Comparison of ENCODE assay signal across 14 mouse cellular contexts in the genomic region with DNA sequence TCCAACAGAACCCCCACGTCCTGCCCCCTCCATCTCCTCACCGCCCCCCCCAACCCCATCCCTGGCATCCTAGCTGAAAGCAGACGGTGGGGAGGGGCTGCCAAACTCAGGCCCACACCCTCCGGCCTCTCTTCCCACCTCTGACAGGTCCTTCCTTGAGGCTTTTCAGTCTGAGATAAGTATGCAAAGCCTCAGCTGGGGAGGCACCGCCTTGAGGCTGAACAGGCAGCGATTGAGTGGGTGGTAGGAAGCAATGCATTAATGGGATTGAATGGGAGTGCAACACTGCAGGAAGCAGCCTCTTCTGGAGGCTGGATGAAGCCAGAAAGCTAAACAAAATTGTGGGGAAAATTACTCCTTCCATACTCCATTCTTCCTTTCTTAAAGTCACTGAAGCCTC. TPM values are rescaled to one million over a fixed set of nuclear protein-coding genes. Genes with fewer than 3 reads are reported as not detected.
A peak's percentile ranks its signal among the peaks of the same experiment; 100 is the strongest.
DNase-seq lines count a peak whose midpoint lies in the region; ATAC-seq lines count a peak whose summit lies in the region.
"Had no signal": no experiment of that assay in that cellular context is flagged by ENCODE, and none has a peak within 500 bp of the region (broad histone marks: within the 10 kb centered on the region; RNA-seq: fewer than 3 reads in every experiment).

No protein-coding gene starts in this region.

- H3K9ac ChIP-seq in midbrain, embryonic 11.5 days (ENCODE audit: low read length), result no peak overlapping the region
- no peak overlapping the region for H3K9ac ChIP-seq in forebrain, embryonic 12.5 days
- no peak overlapping the region for H3K9ac ChIP-seq in midbrain, embryonic 15.5 days
- H3K9ac ChIP-seq: embryonic facial prominence, embryonic 15.5 days; liver, postnatal 0 days had no signal

- ATAC-seq in midbrain, embryonic 11.5 days (ENCODE audit: low FRiP score), result no peak; the same call in 1 of the 2 replicates
- ATAC-seq in forebrain, embryonic 12.5 days (ENCODE audit: low FRiP score), result peak; percentile 22; the same call in 1 of the 2 replicates
- no peak for ATAC-seq in midbrain, embryonic 15.5 days (replicated peaks)
- ATAC-seq: liver, postnatal 0 days had no signal

- no peaks in the 10 kb centered on the region for H3K27me3 ChIP-seq in heart, embryonic 10.5 days (ENCODE audit: insufficient read depth, poor library complexity, severe bottlenecking)
- no peaks in the 10 kb centered on the region for H3K27me3 ChIP-seq in midbrain, embryonic 10.5 days (ENCODE audit: low read depth, poor library complexity, severe bottlenecking)
- H3K27me3 ChIP-seq in midbrain, embryonic 11.5 days (ENCODE audit: control insufficient read depth, insufficient read depth, low read length), result no peaks in the 10 kb centered on the region
- no peaks in the 10 kb centered on the region for H3K27me3 ChIP-seq in forebrain, embryonic 12.5 days
- no peaks in the 10 kb centered on the region for H3K27me3 ChIP-seq in midbrain, embryonic 15.5 days (replicated peaks)
- H3K27me3 ChIP-seq: embryonic facial prominence, embryonic 15.5 days had no signal

- 18% methylated on average over 6 of the region's 6 CpGs for WGBS in heart, embryonic 10.5 days
- WGBS in midbrain, embryonic 10.5 days, result 15% methylated on average over 5 of the region's 6 CpGs
- WGBS in midbrain, embryonic 11.5 days, result 24% methylated on average over 6 of the region's 6 CpGs
- WGBS in forebrain, embryonic 12.5 days, result 20% methylated on average over 6 of the region's 6 CpGs
- 18% methylated on average over 6 of the region's 6 CpGs for WGBS in midbrain, embryonic 15.5 days

- H3K9me3 ChIP-seq in heart, embryonic 10.5 days, result no peaks in the 10 kb centered on the region
- H3K9me3 ChIP-seq in midbrain, embryonic 10.5 days (replicated peaks), result no peaks in the 10 kb centered on the region
- no peaks in the 10 kb centered on the region for H3K9me3 ChIP-seq in midbrain, embryonic 11.5 days (ENCODE audit: control insufficient read depth, low read length)
- H3K9me3 ChIP-seq in forebrain, embryonic 12.5 days, result no peaks in the 10 kb centered on the region
- H3K9me3 ChIP-seq in midbrain, embryonic 15.5 days, result no peaks in the 10 kb centered on the region
- H3K9me3 ChIP-seq: embryonic facial prominence, embryonic 15.5 days had no signal

- H3K27ac ChIP-seq in heart, embryonic 10.5 days, result peak overlapping the region; percentile 42; the same call in 1 of the 2 replicates
- peak overlapping the region; percentile 30; the same call in 1 of the 2 replicates for H3K27ac ChIP-seq in midbrain, embryonic 10.5 days (replicated peaks)
- no peak overlapping the region for H3K27ac ChIP-seq in midbrain, embryonic 11.5 days (ENCODE audit: low read depth, low read length)
- peak overlapping the region; percentile 66 for H3K27ac ChIP-seq in forebrain, embryonic 12.5 days
- H3K27ac ChIP-seq in midbrain, embryonic 15.5 days, result peak overlapping the region; percentile 55
- H3K27ac ChIP-seq: embryonic facial prominence, embryonic 15.5 days had no signal

- H3K36me3 ChIP-seq in heart, embryonic 10.5 days, result 0 out of 2 replicates have a peak, but pooled peaks cover 4% of the 10 kb centered on the region
- H3K36me3 ChIP-seq in midbrain, embryonic 10.5 days, result no peaks in the 10 kb centered on the region
- no peaks in the 10 kb centered on the region for H3K36me3 ChIP-seq in midbrain, embryonic 11.5 days (ENCODE audit: control insufficient read depth, insufficient read depth, low read length)
- H3K36me3 ChIP-seq in forebrain, embryonic 12.5 days (replicated peaks), result no peaks in the 10 kb centered on the region
- no peaks in the 10 kb centered on the region for H3K36me3 ChIP-seq in midbrain, embryonic 15.5 days (replicated peaks)
- H3K36me3 ChIP-seq: embryonic facial prominence, embryonic 15.5 days had no signal

- no peak for DNase-seq in heart, embryonic 10.5 days (ENCODE audit: low spot score)
- no peak for DNase-seq in heart, adult 18-20 months
- DNase-seq in midbrain, embryonic 10.5 days (ENCODE audit: low spot score), result no peak
- no peak for DNase-seq in midbrain, embryonic 11.5 days (ENCODE audit: low spot score, missing footprints)
- DNase-seq in left cerebral cortex, adult 9 months (ENCODE audit: low spot score in 2 of 2), result no peak
- no peak for DNase-seq in gastrocnemius, adult 18-20 months (ENCODE audit: low spot score)
- DNase-seq: cerebellum, adult 18-20 months; heart, adult 11 months; liver, postnatal 0 days; right cerebral cortex, postnatal 4 days; thymus, postnatal 25 days had no signal

- H3K4me3 ChIP-seq in heart, embryonic 10.5 days, result no peak overlapping the region
- no peak overlapping the region for H3K4me3 ChIP-seq in midbrain, embryonic 10.5 days
- no peak overlapping the region for H3K4me3 ChIP-seq in midbrain, embryonic 11.5 days (ENCODE audit: low read depth, low read length)
- no peak overlapping the region for H3K4me3 ChIP-seq in forebrain, embryonic 12.5 days (replicated peaks)
- H3K4me3 ChIP-seq in midbrain, embryonic 15.5 days, result no peak overlapping the region
- H3K4me3 ChIP-seq: embryonic facial prominence, embryonic 15.5 days had no signal

- peaks cover 60% of the 10 kb centered on the region for H3K4me1 ChIP-seq in heart, embryonic 10.5 days
- peaks cover 62% of the 10 kb centered on the region for H3K4me1 ChIP-seq in midbrain, embryonic 10.5 days
- peaks cover 37% of the 10 kb centered on the region for H3K4me1 ChIP-seq in midbrain, embryonic 11.5 days (ENCODE audit: control insufficient read depth, insufficient read depth, low read length)
- H3K4me1 ChIP-seq in forebrain, embryonic 12.5 days, result peaks cover 70% of the 10 kb centered on the region
- H3K4me1 ChIP-seq in midbrain, embryonic 15.5 days, result peaks cover 71% of the 10 kb centered on the region

- H3K4me2 ChIP-seq in midbrain, embryonic 11.5 days, result no peak overlapping the region
- H3K4me2 ChIP-seq in forebrain, embryonic 12.5 days, result no peak overlapping the region
- no peak overlapping the region for H3K4me2 ChIP-seq in midbrain, embryonic 15.5 days
- H3K4me2 ChIP-seq: embryonic facial prominence, embryonic 15.5 days had no signal

RNA-seq across cellular contexts. Expression of a gene that starts 45.8 kb away (rescaled TPM):
- polyA plus RNA-seq in heart, embryonic 10.5 days (2016; fragmentation: Nextera tagmentation; extraction: Ambion mirVana), result 26.5 and 33.0 TPM in 2 replicates
- total RNA-seq in heart, adult 18-20 months (2021), result 10 to 100 TPM; 16.3 to 16.7 TPM
- polyA plus RNA-seq in midbrain, embryonic 10.5 days (2016; fragmentation: Nextera tagmentation; extraction: Ambion mirVana), result 14.5 and 16.5 TPM in 2 replicates
- 10.4 and 13.3 TPM in 2 replicates for polyA plus RNA-seq in midbrain, embryonic 11.5 days (2014; fragmentation: Nextera tagmentation; extraction: Ambion mirVana)
- polyA plus RNA-seq in forebrain, embryonic 12.5 days (2016; fragmentation: Nextera tagmentation; extraction: Ambion mirVana), result 32.4 and 37.9 TPM in 2 replicates
- 52.6 and 59.4 TPM in 2 replicates for polyA plus RNA-seq in midbrain, embryonic 15.5 days (2015; fragmentation: Nextera tagmentation; extraction: Ambion mirVana)
- 10 to 100 TPM in 1 of 2 experiments, 1 to 10 TPM in 1; 8.4 to 11.4 TPM for total RNA-seq in gastrocnemius, adult 18-20 months (2021)
